Mouse (Mus musculus) monocyte, adult 2 months (primary cell): ENCODE data around the gene Ptprd.

Source experiments
- DNase-seq, 2 experiments: peaks; one replicate each; pipeline ENCODE4 v3.0.0; 2022; ENCODE audit warnings: low spot score in 2 of 2, low read depth in 1 of 2

Ptprd gene

GRCm38 (mm10) chr4:77251188-77251587, 960.6 kb downstream of the Ptprd start:
- DNase-seq, result no peak

GRCm38 (mm10) chr4:77249801-77250200, 962.0 kb downstream of the Ptprd start:
- DNase-seq, result no peak

- DNase-seq, result no peak
These were observed 962.8 kb downstream of the Ptprd start for GRCm38 (mm10) chr4:77248918-77249317.

GRCm38 (mm10) chr4:77241852-77242455, 969.8 kb downstream of the Ptprd start:
- no peak for DNase-seq

- DNase-seq, result no peak
These were observed 973.6 kb downstream of the Ptprd start for GRCm38 (mm10) chr4:77238144-77238543.

GRCm38 (mm10) chr4:77233243-77233642, 978.5 kb downstream of the Ptprd start:
- no peak for DNase-seq

GRCm38 (mm10) chr4:77168866-77169265, 1042.9 kb downstream of the Ptprd start:
- DNase-seq, result no peak

GRCm38 (mm10) chr4:77157601-77158000, 1054.2 kb downstream of the Ptprd start:
- DNase-seq, result no peak

GRCm38 (mm10) chr4:77155561-77155960, 1056.2 kb downstream of the Ptprd start:
- DNase-seq, result no peak

GRCm38 (mm10) chr4:77155037-77155436, 1056.7 kb downstream of the Ptprd start:
- DNase-seq, result no peak

- DNase-seq, result no peak
These were observed 1086.9 kb downstream of the Ptprd start for GRCm38 (mm10) chr4:77124852-77125251.

- no peak for DNase-seq
These were observed 1100.9 kb downstream of the Ptprd start for GRCm38 (mm10) chr4:77110894-77111293.

- DNase-seq, result no peak
These were observed 1104.5 kb downstream of the Ptprd start for GRCm38 (mm10) chr4:77107291-77107690.

- no peak for DNase-seq
These were observed 1128.6 kb downstream of the Ptprd start for GRCm38 (mm10) chr4:77083165-77083564.

GRCm38 (mm10) chr4:77077607-77078006, 1134.2 kb downstream of the Ptprd start:
- DNase-seq, result no peak

GRCm38 (mm10) chr4:77050536-77051207, 1161.1 kb downstream of the Ptprd start:
- no peak for DNase-seq

- no peak for DNase-seq
These were observed 1207.3 kb downstream of the Ptprd start for GRCm38 (mm10) chr4:77004483-77004882.

GRCm38 (mm10) chr4:76996172-76996571, 1215.6 kb downstream of the Ptprd start:
- DNase-seq, result no peak

GRCm38 (mm10) chr4:76989961-76990360, 1221.8 kb downstream of the Ptprd start:
- no peak for DNase-seq

GRCm38 (mm10) chr4:76977056-76977809, 1234.5 kb downstream of the Ptprd start:
- DNase-seq, result no peak

- no peak for DNase-seq
These were observed 1263.5 kb downstream of the Ptprd start for GRCm38 (mm10) chr4:76948251-76948650.
